Mouse (Mus musculus) macrophage (primary cell): Measurements from ENCODE around the gene Ppm1e. TPM values are rescaled to one million over a fixed set of nuclear protein-coding genes. Genes with fewer than 3 reads are reported as not detected.

Source experiments
- H3K27ac ChIP-seq: fragments of 350-480 bp; formaldehyde crosslinking; 2 replicates; pipeline ENCODE4 v1.9.0; 2021
- H3K36me3 ChIP-seq: fragments of 350-480 bp; formaldehyde crosslinking; 2 replicates; pipeline ENCODE4 v1.9.0; 2021; ENCODE audit errors: inconsistent target
- H3K4me3 ChIP-seq: fragments of 350-480 bp; formaldehyde crosslinking; 2 replicates; pipeline ENCODE4 v1.9.0; 2021; ENCODE audit errors: inconsistent target
- H3K79me2 ChIP-seq: fragments of 350-480 bp; formaldehyde crosslinking; 2 replicates; pipeline ENCODE4 v1.9.0; 2021; ENCODE audit errors: inconsistent target
- WGBS: methylation state at CpG from one replicate; pipeline ENCODE4 v1.1.7; 2026; ENCODE audit warnings: inconsistent platforms; ENCODE audit not compliant: missing documents; 5-methylcytosine and 5-hydroxymethylcytosine counted together
- polyA plus RNA-seq: library from polyadenylated mRNA; stranded (reverse); fragments of 250-400 nt; gene quantifications from 3 replicates; pipeline ENCODE4 v1.2.4, GENCODE M21; 2018; ENCODE audit warnings: inconsistent platforms

The Ppm1e gene
- polyA plus RNA-seq, 1 experiment from 2014 or later, result 0.26 TPM

DNA sequence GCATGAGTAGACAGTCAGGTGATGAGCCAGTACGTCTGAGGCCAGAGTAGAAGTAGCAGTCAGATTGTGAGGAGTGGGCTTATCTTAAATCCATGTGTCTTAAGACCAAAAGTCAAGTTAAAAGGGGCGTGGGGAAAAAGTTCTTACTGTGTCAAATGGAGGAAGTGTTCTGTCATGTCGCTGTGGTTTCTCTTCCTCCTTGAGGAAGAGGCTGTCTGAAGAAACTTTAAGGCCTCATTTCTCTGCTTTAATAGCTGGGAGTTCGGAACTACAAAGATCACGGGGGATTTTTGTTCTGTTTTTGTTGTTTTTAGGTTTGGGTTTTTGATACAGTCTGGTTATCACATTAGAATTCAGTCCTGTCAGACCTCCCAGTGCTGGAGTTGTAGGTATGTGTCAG lies 146.5 kb downstream of the Ppm1e start:
- 11% methylated on average over 5 of the region's 5 CpGs for WGBS
- Histone ChIP-seq H3K79me2 (no peaks in the 10 kb centered on the region), H3K27ac (peak overlapping the region; percentile 28; the same call in 1 of the 2 replicates)

More for the DNA sequence above, 146.5 kb downstream of the Ppm1e start:
- H3K4me3 ChIP-seq, result no peak overlapping the region
- H3K36me3 ChIP-seq, result no peaks in the 10 kb centered on the region

Other genes starting within 250 kb of the Ppm1e start
- gene Ska2, start 249.8 kb downstream of the Ppm1e start, polyA plus RNA-seq, result 2.1 to 6.6 TPM (median 6.6 TPM) in 3 replicates
- 10.6 to 15.1 TPM (median 15.0 TPM) in 3 replicates for gene Trim37, start 231.9 kb downstream of the Ppm1e start, polyA plus RNA-seq
- 0.40 to 3.3 TPM (median 1.1 TPM) in 3 replicates for gene Rad51c, start 45.9 kb upstream of the Ppm1e start, polyA plus RNA-seq
- 0.13 to 0.30 TPM in 2 of 3 replicates, not detected in the other for gene Tex14, start 46.0 kb upstream of the Ppm1e start, polyA plus RNA-seq
- not detected in 3 replicates for gene Gm11492, start 207.6 kb upstream of the Ppm1e start, polyA plus RNA-seq
- not detected in 3 replicates for gene Sept4, start 209.9 kb upstream of the Ppm1e start, polyA plus RNA-seq
- 9.4 to 13.5 TPM (median 12.0 TPM) in 3 replicates for gene Mtmr4, start 233.1 kb upstream of the Ppm1e start, polyA plus RNA-seq